Mouse (Mus musculus): ENCODE data around the gene Tst.

Tst gene

DNA sequence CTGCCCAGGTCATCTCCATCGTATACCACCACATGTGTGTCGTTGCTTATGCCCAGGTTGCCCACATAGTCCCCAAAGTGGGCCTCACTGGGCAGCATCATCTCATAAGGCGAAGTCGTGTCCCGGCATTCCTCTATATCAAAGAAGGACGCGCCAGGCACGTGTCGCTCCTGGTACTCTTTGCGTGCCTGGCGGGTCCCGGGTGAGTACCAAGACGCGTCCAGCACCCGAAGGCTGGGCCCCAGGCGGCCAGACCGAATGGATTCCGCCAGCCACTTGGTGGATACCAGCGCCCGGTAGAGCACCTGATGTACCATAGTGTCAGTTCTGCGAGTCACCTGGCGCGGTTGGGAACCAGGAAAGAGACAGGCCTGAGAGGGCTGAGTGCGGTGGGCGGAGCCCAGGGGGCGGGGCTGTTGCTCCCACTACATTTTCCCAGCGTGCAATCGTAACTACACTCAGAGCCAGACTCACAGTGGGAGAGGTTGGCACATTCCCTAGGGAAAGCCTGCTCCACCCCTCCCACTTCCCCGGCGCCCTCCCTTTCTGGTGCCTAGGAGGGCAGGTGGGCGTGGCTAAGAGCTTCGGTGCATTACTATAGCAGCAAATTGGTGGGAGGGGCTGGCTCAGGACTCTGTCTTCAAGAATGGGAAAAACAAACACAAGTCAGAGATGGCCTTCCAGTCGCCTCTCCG lies at the start of gene Tst:
Gene Tst (minus strand): TSS at position 391 of the 695 bp plus-strand sequence.
- peak; percentile 63 to 74 for DNase-seq

DNA sequence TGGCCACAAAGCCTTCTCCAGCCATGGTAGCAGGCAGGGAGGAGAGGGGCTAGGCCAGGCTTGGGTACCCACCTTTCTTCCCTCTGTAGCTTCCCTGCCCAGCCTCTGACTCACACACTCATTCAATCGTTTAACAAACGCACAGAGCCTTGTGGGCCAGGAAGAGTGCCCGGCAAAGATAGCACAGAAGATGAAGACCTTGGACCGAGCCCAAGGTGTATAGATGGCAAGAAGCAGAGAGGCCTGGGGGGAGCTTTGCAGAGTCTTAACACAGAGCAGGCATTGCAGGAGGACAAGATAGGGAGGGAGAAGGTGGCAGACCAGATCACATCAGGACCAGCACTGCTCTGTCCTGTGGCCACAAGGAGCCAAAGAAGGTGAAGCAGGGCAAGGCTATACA lies 49.5 kb upstream of the Tst start:
- no peak for DNase-seq

DNA sequence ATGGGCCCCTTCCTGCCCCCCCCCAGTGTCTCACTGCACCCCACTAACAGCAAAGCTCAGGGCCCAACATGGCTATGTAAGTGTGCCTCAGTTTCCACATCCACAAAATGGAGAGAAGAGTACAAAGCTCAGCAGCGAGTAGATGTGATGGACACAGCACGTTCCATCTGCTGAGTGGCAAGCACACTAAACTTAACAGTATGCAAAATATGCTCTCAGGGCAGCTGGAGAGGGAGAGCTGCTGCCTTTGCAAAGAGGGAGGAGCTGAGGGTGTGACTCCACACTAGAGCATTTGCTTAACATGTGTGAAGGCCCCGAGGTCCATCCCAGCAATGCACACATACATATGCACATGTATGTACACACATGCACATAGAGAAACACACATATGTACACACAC lies 47.2 kb upstream of the Tst start:
- no peak for DNase-seq

DNA sequence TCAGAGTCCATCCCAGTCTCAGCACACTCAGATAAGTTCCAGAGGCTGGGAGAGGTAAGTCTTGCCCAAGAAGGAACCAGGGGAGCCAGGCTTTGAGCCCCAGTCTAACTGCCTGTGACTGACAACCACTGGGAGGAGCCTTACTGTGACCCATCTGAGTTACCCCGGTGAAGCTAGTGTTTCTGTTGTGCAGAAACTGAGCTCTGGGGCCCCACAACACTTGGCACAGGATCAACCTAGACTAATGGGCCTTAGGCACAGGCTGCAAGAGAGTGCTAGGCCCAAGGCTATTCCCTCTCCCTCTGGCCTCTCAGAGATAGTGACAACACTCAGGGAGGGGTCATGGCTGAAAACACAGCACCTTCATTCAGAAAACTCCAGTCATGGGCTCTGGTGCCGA lies 45.5 kb upstream of the Tst start:
- no peak for DNase-seq

DNA sequence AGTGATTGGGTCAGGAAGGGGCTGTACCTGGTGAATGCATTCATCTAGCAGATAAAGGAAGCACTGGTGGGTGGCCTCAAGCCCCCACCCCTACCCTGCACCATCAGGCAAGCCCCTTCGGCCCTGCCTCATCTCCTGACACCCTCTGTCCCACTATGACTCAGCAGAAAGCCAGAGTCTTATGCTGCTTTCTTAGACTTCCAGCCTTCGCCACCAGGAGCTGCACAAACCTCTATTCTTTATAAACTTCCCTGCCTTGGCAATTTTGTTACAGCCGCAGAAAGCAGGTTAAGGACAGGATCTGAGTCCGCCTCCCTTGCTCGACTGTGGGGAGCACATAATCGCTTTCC lies 44.7 kb upstream of the Tst start:
- DNase-seq, result no peak

DNA sequence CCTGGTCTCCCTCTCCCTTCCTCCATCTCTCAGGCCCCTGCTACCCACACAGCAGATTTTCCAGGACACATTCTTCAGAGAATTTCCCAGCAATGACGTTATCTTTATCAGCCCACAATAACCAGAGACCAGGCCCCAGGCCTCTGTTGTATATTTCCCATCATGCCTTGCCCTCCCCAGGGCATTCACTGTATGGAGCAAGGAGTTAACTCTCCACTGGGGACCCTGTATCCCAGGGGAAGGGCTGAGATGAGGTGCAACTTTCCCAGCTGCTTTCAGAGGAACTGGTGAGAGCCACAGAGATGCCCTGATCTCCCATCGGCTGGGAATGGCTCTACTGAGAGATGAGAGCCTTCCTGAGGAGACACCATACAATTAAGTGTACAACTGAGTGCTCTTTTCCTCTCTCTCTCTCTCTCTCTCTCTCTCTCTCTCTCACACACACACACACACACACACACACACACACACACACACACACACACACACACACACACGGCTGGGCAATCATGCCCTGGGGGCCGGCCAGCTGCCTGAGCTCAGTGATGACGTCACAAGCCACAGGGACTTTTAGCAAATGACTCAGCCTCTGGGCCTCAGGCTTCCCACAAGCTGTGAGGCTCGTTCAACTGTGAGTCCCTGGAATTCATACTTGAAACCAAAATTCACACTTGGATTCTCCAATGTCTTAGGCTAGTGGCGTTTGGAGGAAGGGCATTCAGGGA lies 44.1 kb upstream of the Tst start:
- no peak for DNase-seq

DNA sequence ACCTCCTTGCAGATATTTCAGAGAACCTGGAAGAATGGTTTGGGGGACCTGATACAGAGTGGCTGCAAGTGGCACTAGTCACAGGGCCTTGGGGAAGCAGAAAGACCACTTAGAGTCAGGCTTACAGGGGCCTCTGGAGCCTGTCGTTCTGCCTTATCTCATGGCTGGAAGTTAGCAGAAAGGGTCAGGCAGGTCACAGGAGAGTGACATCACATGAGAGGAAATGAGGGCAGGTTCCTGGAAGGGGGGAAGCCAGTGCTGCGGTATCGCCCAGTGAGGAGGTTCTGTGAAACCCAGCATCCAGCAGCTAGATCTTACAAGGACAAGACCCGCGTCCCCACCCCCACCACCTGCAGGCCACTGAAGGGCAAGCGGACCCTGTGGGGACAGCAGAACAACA lies 43.4 kb upstream of the Tst start:
- no peak for DNase-seq

DNA sequence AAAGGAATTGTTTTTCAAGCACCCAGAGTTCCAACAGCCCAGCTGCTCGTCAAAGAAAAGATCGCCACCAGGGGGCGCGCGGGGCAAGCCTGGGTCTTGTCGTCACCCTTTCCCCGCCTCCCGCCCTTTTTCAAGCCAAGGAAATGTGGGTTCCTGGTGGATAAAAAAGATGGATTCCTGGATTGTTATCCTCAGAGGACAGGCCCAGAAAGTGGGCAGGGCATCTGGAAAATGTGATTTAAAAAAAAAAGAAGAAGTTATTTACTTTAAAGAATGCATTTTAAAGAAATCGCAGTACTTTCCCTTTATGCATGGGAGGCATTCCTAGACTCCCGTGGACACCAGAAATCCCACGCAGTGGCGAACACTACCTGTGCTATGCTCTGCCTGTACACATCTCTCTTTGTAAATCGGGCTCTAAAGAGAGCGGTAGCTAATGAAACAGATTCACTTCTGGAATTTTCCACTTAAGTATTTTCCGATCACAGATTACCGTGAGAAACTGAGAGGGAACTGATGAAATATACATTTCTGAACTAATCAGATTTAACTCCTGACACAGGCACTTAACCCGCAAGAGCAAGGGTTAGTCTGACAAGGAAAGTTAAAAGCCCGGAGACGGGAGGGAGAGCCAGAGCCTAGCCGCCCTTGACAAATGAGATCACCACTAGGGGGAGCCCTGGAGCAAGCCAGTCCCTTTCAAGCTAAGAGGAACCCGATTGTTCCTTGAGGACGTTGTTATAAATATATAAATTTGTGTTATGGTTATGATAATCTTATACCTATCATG lies 42.2 kb upstream of the Tst start:
- DNase-seq, result peak; percentile 69 to 70

DNA sequence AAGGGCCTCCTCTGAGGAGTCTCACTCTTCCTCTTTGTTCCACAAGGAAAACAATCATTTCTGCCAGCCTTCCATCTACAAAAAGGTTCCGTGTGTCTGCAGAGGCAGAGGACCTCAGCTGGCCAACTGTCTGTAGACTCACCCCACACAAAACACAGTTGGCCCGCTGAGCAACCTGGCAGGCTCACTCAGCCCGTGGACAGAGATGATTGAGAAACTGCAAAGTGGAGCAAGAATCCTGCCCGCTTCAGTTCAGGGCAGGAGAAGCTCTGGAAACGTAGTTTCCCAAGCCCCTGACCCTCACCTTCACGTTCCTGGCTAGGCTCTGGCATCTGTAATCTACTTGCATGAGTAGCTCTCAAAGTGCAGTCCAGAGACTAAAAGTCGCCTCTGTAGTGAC lies 41.4 kb upstream of the Tst start:
- DNase-seq, result no peak

DNA sequence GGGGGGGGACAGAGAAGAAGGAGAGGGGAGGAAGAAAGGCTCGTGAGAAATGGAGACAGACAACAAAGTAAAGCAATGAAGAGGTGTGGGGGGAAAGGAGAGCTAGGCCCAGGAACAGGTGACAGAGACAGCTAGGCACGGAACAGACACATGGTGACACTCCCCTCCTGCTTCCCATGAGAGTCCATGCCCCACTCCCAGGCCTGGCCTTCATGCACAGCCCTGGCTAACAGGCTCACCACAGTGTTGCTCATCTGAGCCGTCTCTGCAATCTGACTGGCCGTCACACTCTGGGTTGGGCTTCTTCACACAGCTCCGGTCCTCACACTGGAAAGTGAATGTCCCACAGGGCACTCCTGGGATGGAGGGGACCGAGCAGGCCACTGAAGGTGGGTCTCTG lies 38.1 kb upstream of the Tst start:
- no peak for DNase-seq

DNA sequence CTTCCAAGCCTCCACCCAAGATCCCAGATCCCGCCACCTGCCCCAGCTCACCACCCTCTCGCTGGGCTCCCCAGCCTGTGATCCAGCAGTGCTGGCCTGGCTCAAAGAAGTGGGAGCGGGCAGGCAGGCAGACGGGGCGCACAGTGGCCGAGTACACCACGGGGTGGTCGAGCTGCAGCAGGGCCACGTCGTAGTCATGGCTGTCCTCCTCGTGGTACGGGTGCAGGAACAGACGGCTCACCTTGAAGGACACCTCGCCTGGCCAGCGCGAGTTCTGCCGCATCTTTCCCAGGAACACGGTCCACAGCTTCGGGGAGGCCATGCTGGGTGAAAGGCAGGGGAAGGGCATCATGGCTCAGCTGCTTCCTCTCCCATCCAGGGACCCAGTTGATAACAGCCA lies 36.5 kb upstream of the Tst start:
- no peak for DNase-seq

DNA sequence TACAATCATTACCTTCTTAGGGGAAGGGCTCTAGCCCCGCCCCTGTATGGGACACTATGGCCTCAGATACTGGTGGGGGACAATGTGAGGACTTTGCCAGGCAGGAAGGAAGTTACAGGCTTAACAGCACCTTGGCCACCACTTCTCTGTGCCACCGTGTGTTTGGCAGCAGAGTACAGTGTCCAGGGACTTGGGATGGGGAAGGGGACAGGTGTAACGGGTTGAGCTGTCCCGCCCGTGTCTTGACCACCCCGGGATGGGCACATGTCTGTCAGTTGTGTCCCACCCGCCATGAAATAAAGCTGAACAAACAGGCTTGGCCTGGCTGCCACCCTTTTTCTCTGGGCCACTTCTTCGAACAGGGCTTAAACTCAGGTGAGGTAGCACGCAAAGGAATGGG lies 33.3 kb upstream of the Tst start:
- DNase-seq, result no peak

DNA sequence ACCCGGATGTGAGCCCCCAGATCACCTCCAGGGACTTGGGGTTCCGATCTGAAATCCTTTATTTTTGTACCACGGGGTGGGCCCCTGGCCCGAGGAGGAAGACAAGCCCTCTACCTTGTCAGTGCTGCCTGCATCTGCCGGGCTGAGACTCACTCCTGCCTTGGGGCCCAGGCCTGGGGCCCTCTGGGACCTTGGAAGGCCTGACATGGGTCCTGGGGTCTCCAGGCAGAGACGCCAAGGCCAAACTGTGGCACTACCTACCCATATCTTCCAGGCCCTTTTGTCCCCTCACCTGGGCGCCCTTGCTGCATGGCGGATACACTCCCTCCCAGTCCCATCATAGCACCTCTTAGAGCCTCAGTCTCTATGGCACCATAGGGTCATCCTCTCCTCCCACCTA lies 32.8 kb upstream of the Tst start:
- no peak for DNase-seq

DNA sequence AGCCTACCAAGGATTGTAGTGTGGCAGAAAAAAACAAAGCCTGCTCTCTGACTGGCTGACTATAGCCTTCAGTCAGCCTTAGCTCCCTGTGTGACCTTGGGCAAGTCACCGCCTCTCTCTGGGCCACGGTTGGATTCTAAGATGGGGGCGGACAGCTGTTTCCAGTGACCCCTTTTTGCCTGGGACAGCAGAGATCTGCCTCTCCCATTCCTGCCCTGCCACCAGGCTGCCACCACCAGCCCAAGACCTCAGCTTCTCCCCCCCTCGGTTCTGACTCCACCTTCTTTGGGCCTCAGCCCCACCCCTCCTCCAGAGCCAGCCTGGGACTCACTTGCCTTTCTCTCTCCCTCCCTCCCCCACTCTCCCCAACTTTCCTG lies 32.3 kb upstream of the Tst start:
- no peak for DNase-seq

DNA sequence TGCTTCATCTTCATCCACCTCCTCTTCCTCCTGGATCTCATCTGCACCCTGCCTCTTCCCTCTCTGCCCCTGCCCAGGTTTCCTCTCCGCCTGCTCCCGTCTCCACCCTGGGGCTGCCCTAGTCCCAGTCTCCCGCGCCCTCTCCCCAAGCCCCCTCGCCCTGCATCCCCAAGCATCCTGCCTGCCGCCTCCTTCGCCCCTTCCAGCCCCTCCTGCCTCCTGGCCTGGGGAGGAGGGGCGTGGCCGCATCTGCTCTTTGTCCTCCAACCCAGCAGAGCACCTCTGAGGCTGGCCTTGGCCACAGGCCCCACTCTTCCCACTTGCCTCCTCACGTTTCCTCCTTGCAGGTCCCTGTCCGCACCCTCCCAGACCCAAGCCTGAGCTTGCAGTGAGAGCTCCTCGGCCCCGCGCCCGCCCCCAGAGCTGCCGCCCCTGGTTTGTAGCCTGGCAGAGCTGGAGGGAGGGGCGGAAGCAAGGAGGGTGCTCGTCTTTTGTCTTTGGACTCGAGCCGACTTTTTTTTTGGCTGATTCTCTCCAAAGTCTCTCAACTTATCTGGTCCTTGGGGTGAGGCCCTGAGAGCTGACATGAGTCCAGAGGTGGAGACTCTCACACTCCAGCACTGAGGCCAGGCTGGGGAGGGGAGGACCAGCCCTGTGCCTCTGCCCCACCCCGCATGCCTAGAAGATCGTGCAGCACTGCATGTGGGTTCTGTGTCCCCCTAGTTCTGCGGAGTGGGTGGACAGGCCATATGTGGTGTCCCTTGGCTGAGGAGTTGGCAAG lies 31.7 kb upstream of the Tst start:
- no peak for DNase-seq

DNA sequence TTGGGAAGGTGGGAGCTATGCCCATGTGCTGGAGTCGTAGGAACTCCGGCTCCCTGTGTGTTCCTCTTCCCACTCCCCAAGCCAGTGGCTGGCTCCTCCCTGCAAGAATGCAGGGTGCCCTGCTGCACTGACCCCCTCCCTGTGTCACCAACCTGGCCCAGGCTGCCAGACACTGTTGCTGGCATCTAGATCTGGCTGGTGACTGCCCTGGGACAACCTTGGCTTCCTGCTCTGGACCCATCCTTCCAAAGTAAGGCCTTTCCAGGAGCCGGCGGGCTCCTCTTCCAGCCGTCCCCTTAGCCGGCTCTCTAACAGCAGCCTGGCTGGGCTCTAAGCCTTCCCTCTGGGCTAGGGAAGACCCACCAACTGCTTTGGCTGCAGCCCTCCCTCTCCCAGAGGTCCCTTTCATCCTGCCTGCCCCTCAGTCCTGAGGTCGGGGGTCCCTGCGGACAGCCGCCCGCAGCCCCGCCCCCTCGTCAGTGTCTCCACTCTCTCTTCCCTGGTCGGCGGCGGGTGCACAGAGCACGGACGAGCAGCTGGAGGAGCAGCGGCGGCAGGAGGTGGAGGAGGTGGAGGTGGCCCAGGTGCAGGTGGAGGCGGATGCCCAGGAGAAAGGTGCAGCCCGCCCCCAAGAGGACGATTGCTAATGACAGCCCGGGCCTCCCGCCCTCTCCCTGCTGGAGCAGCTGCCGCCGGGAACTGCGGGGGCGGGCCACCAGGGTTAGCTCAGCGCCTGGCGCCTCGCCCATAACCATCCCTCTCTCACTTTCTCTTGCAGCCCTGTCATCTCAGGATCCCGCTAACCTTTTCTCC lies 30.9 kb upstream of the Tst start:
- no peak for DNase-seq

DNA sequence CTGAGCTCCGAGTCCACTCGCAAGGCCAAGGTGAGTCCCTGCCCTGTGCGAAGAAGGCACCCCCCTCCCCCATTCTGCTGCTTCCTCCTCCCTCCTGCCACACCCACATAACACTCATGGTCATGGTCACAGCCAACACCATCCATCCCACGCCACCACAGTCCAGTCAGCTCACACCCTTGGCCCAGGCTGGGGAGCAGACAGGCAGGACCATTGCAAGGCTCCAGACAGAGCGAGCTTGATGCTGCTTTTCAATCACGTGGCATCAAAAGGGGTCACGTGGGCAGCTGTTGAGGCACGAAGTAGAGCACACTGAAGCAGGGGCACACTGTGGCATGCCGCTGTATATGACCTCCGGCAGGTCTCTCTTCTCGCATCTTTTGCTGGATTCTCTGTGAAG lies 30.0 kb upstream of the Tst start:
- no peak for DNase-seq

DNA sequence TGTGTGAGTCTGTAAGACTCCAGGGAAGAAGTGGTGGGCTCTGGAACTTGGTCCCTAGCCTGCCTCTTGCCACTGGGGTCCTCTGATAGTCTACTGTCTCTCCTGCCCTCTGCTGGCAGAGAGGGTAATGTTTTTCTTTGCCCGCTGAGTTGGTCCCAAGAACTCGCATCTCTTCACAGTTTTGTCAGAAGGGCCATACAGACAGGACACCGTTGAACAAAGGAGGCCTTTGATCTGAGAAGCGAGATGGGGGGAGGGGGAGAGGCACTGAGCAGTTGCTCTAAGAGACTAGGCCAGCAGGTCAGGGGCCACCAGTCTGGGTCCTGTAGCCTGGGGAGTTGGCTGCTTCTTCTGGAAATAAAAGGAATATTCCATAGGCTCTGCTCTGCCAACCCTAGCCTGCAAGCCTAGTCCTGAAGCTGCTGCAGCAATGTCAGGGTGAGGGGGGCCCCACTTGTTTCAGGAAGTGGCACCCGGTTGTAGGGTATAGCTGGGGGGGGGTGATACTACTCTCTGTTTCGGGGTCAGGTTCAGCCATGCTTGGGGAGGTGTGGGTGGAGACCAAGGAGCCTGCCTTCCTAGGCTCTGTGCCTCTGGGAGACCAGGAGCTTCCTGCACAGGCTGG lies 29.3 kb upstream of the Tst start:
- DNase-seq, result no peak

DNA sequence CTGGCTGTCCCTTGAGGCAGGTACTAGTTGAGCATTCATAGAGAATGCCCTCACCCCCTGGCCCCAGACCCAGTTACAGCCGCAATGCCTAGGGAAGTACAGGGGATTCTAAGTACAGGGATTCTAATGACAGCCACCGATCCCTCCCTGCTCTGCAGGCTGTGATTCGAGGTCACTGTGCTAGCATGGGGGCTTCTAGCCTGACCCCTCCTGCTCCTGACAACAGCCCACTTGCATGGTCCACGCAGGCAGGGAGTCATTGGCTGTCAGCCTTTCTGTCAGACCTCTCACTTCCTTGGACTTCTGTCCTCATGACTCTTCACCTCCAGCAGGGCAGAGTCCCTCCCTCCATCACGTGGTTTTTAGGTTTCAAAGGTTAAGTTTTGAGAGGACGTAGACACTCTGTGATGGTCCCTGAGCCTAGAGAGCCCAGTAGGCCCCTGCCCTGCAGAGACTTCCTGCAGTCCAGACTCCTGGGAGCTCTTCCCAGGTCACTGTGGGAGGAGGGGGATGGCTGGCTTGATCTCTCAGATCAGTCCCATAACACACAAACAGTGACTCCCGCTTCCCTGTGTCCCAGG lies 25.9 kb upstream of the Tst start:
- no peak for DNase-seq

DNA sequence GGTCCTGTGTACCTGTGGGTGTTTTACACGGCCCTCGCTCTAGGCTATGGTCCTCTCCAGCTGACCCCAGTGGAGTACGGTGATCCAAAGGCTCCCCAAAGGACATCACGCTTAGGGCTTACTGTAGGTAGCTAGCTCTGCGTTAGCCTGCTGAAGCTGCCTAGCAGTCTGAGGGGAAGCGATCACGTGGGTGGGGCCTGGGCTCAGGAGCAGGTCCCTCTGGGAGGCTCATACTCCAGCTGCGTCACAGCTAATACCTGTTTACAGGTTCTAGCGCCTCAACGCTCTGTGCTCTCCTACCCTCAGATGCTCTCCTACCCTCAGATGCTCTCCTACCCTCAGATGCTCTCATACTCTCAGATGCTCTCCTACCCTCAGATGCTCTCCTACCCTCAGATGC lies 25.2 kb upstream of the Tst start:
- DNase-seq, result no peak

DNA sequence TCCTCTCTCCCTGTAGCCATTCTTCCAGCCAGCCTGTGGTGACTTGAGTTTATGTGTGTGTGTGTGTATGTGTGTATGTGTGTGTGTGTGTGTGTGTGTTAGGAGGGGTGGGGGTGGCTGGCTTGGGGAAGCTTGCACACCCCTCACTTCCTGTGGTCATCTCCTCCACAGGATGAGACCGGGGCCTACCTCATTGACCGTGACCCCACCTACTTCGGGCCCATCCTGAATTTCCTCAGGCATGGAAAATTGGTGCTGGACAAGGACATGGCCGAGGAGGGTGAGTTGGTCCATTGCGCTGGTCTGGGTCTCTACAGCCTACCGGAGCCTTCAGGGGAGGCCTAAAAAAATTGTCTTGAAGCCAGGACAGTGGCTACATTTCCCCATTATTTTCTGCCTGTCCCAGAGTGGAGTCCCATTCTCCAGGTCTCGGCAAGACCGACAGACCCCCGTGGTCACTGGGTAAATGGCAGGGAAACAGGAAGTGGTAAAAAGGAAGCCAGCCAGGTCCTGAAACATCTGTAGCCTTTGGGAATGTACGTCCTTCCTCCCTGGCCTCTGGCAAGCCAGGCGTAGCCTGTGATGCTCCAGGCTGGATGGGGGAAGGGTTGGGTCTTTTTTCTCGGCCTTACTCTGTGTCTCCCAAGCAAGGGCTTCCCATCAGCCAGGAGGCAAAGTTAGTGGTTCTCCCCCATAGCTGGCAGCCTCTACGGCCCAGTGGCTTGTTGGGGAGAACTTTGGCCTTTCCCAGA lies 24.3 kb upstream of the Tst start:
- DNase-seq, result no peak
